Mouse (Mus musculus) kidney, adult 2 months (tissue): ENCODE data around the gene Cd151. TPM values are rescaled to one million over a fixed set of nuclear protein-coding genes. Genes with fewer than 3 reads are reported as not detected.

ENCODE experiments used
- DNase-seq: peaks from one replicate; pipeline ENCODE4 v3.0.0; 2021
- H3K27ac ChIP-seq: fragments of 200-500 bp; 2 replicates; pipeline ENCODE4 v1.5.1; 2012; ENCODE audit warnings: low read depth, low read length, control low read depth, inconsistent platforms; ENCODE audit not compliant: insufficient read depth
- H3K27me3 ChIP-seq: fragments of 200-500 bp; replicated peaks from 2 replicates; pipeline ENCODE4 v1.6.1; 2012; ENCODE audit warnings: mild to moderate bottlenecking, moderate library complexity, low read length, inconsistent platforms; ENCODE audit not compliant: control insufficient read depth, insufficient read depth
- H3K36me3 ChIP-seq: fragments of 200-500 bp; 2 replicates; pipeline ENCODE4 v1.6.1; 2012; ENCODE audit warnings: mild to moderate bottlenecking, moderate library complexity, low read length, inconsistent platforms; ENCODE audit not compliant: control insufficient read depth, insufficient read depth
- H3K4me1 ChIP-seq: fragments of 200-500 bp; 2 replicates; pipeline ENCODE4 v1.6.1; 2011; ENCODE audit warnings: low read length; ENCODE audit not compliant: control insufficient read depth, insufficient read depth
- H3K4me3 ChIP-seq: fragments of 200-500 bp; 2 replicates; pipeline ENCODE4 v1.5.1; 2011; ENCODE audit warnings: mild to moderate bottlenecking, low read depth, low read length, control low read depth; ENCODE audit not compliant: insufficient read depth
- CTCF ChIP-seq: fragments of 200-500 bp; conservative IDR thresholded peaks from 2 replicates; pipeline ENCODE4 v1.5.1; 2011; ENCODE audit warnings: low read depth, mild to moderate bottlenecking, control low read depth, low read length, moderate library complexity, mixed read lengths; ENCODE audit not compliant: insufficient read depth, insufficient read length
- POLR2A ChIP-seq: fragments of 200-500 bp; IDR thresholded peaks from one replicate; pipeline ENCODE4 v1.6.1; 2011; ENCODE audit warnings: low read depth, low read length, control low read depth
- WGBS: fragments of 180-500 bp; shearing (Covaris S2); methylation state at CpG from one replicate; pipeline ENCODE4 v1.1.7; 2018; 5-methylcytosine and 5-hydroxymethylcytosine counted together
- polyA plus RNA-seq: library from polyadenylated mRNA; depleted of rRNA; stranded (reverse); fragments of >200 nt; gene quantifications from 2 replicates; pipeline ENCODE4 v1.2.3, GENCODE M21; 2012

Cd151 gene
- polyA plus RNA-seq, 1 experiment: 274 TPM

GRCm38 (mm10) chr7:141466045-141466394 lies 1.2 kb upstream of the Cd151 start:
- H3K27me3 ChIP-seq: no peaks in the 10 kb centered on the region
- DNase-seq: peak; percentile 31
- no peak overlapping the region for H3K4me3 ChIP-seq

GRCm38 (mm10) chr7:141466607-141467148 lies 514 bp upstream of the Cd151 start:
- Histone ChIP-seq H3K27ac (peak overlapping the region; percentile 83), H3K4me1 (peaks cover 31% of the 10 kb centered on the region), H3K27me3 (no peaks in the 10 kb centered on the region), H3K4me3 (peak overlapping the region; percentile 32), H3K36me3 (no peaks in the 10 kb centered on the region)
- 54% methylated on average over 10 of the region's 10 CpGs for WGBS
- no peak for DNase-seq
- TF ChIP-seq POLR2A (no peak), CTCF (no peak)

More at GRCm38 (mm10) chr7:141466045-141466394, 1.2 kb upstream of the Cd151 start:
- WGBS: 75% methylated on average over 7 of the region's 7 CpGs
- H3K36me3 ChIP-seq: no peaks in the 10 kb centered on the region
- H3K27ac ChIP-seq: no peak overlapping the region
- no peak for TF ChIP-seq POLR2A
- TF ChIP-seq CTCF: no peak
- peaks cover 31% of the 10 kb centered on the region for H3K4me1 ChIP-seq

GRCm38 (mm10) chr7:141468164-141468521 lies 951 bp downstream of the Cd151 start:
- H3K4me3 ChIP-seq: peak overlapping the region; percentile 99
- WGBS: 15% methylated on average over 5 of the region's 5 CpGs
- TF ChIP-seq POLR2A (no peak), CTCF (no peak)
- DNase-seq: peak; percentile 54
- H3K4me1 ChIP-seq: peaks cover 26% of the 10 kb centered on the region
- no peaks in the 10 kb centered on the region for H3K36me3 ChIP-seq
- no peaks in the 10 kb centered on the region for H3K27me3 ChIP-seq
- peak overlapping the region; percentile 98 for H3K27ac ChIP-seq

- peak overlapping the region; percentile 98 for H3K27ac ChIP-seq
- no peaks in the 10 kb centered on the region for H3K27me3 ChIP-seq
- 4% methylated on average over 8 of the region's 8 CpGs for WGBS
- no peaks in the 10 kb centered on the region for H3K36me3 ChIP-seq
- TF ChIP-seq CTCF: peak; percentile 44; the same call in 1 of the 2 replicates
- no peak for TF ChIP-seq POLR2A
- peaks cover 31% of the 10 kb centered on the region for H3K4me1 ChIP-seq
- peak; percentile 82 for DNase-seq
- peak overlapping the region; percentile 99 for H3K4me3 ChIP-seq
Measured at GRCm38 (mm10) chr7:141468522-141469211, 1.5 kb downstream of the Cd151 start.

- Histone ChIP-seq H3K4me3 (no peak overlapping the region), H3K4me1 (peaks cover 38% of the 10 kb centered on the region), H3K27me3 (no peaks in the 10 kb centered on the region), H3K27ac (peak overlapping the region; percentile 98), H3K36me3 (no peaks in the 10 kb centered on the region)
- no peak for TF ChIP-seq CTCF
- no peak for TF ChIP-seq POLR2A
- 52% methylated on average over 6 of the region's 6 CpGs for WGBS
- peak; percentile 54 for DNase-seq
Measured at GRCm38 (mm10) chr7:141469352-141469751, 2.2 kb downstream of the Cd151 start.

GRCm38 (mm10) chr7:141469901-141470636 lies 2.9 kb downstream of the Cd151 start:
- DNase-seq: no peak
- Histone ChIP-seq H3K27me3 (no peaks in the 10 kb centered on the region), H3K4me3 (no peak overlapping the region), H3K4me1 (peaks cover 39% of the 10 kb centered on the region), H3K27ac (no peak overlapping the region), H3K36me3 (no peaks in the 10 kb centered on the region)
- TF ChIP-seq CTCF (no peak), POLR2A (no peak)
- WGBS: 85% methylated on average over 18 of the region's 18 CpGs

- peaks cover 39% of the 10 kb centered on the region for H3K4me1 ChIP-seq
- TF ChIP-seq CTCF: no peak
- TF ChIP-seq POLR2A: no peak
- H3K27me3 ChIP-seq: no peaks in the 10 kb centered on the region
- H3K36me3 ChIP-seq: no peaks in the 10 kb centered on the region
- WGBS: 84% methylated on average over 10 of the region's 10 CpGs
- H3K4me3 ChIP-seq: no peak overlapping the region
- no peak for DNase-seq
- no peak overlapping the region for H3K27ac ChIP-seq
Measured at GRCm38 (mm10) chr7:141470637-141470944, 3.4 kb downstream of the Cd151 start.
